Mouse (Mus musculus) kidney, postnatal 14 days (tissue): ENCODE results near the gene Sp110.
"Not testable (repeated sequence)": the region's sequence is repeated elsewhere in the genome, so short reads cannot be mapped to it uniquely, and the experiment has no call there.

Source experiments
- DNase-seq: peaks from one replicate; pipeline ENCODE4 v3.0.0; 2022; ENCODE audit warnings: mixed read lengths

Gene Sp110

DNA sequence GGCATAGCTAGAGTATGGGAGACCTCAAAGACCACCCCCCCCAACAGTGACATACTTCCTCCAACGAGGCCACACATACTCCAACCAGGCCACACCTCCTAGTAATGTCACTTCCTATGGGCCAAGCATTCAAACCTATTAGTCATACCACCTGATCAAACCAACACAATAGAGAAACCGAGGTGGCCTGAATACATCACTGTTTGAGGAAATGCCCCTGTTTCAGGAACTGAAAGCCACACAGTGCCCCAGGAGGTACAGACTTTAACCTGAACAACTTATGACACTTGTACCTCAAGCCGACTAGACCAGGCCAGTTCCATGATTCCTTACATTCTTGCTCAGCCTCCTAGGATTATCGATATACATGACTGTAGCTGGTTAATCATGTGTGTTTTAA lies 54.8 kb downstream of the Sp110 start:
- DNase-seq = not testable (repeated sequence)

DNA sequence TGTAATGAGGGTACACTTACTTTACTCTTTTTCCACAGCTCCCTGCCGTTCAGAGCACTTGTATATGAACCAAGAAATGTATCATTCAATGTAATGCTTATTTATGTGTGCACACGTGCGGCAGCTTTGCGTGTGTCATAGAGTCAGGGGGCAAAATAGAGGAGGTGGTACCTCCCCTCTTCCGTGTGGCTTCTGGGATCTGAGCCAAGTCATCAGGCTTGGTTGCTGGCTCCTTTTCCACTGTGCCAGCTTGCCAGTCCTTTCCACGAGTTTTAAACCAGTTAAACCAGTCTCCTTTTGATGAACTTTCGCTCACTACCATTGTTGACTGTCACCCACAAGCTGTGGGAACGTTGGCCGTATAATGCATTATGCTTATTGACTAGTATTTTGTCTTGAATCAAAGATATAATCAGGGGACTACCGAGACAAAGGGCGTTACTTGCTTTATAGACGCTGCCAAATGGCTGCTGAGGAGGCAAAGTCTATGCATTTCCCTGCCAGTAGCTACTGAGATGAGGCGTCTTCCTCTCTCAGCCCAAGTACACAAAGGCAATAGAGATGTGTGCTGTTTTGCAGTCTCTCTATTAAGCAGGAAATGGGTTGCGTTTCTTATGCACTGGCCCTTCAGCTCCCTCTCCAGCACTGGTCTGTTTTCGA lies 70.0 kb downstream of the Sp110 start:
- not testable (repeated sequence) for DNase-seq
